Mouse (Mus musculus) urinary bladder, postnatal 14 days (tissue): Measurements from ENCODE around the gene Znhit6.
A peak's percentile ranks its signal among the peaks of the same experiment; 100 is the strongest.

ENCODE experiments used
- DNase-seq: peaks from one replicate; pipeline ENCODE4 v3.0.0; 2021; ENCODE audit warnings: low spot score

Gene Znhit6

DNA sequence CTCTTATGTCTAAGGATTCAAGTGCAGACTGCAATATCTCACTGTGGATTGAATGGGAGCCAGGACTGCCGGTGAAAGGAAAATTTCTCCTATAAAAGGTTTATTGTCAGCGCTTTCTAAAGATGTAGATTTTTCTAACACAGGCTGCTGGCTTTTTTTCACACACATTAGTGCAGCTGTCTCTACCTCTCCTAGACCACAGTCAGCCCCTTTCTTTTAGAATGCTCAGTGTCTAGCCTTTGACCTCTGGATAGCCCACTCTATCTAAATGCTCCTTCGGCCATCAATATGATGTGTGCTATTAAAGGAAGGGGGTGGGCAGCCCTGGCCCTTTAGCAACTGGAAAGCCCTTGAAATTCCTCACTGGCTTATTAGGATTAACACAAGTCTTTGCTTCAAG is 70.0 kb downstream of the Znhit6 start:
- DNase-seq = no peak

DNA sequence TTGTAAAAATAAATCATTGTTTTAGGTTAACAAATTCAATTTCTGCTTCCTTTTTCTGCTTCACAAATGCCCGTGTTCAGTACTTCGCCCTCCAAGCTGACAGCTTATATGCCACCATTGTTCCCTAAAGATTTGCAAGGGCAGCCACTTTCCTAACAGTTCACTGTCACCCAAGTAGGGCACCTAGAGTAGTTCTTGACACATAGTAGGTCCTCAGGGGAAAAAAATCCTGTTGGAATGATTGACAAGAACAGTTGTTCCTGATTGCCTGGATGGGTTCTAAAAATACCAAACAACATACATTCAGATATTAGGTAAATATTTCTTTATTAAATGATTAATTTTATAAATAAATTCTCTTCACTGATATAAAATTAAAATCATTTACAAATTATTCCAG is 70.7 kb downstream of the Znhit6 start:
- DNase-seq = no peak

- DNase-seq = no peak
These were observed 71.4 kb downstream of the Znhit6 start for GRCm38 (mm10) chr3:145647416-145647815.

DNA sequence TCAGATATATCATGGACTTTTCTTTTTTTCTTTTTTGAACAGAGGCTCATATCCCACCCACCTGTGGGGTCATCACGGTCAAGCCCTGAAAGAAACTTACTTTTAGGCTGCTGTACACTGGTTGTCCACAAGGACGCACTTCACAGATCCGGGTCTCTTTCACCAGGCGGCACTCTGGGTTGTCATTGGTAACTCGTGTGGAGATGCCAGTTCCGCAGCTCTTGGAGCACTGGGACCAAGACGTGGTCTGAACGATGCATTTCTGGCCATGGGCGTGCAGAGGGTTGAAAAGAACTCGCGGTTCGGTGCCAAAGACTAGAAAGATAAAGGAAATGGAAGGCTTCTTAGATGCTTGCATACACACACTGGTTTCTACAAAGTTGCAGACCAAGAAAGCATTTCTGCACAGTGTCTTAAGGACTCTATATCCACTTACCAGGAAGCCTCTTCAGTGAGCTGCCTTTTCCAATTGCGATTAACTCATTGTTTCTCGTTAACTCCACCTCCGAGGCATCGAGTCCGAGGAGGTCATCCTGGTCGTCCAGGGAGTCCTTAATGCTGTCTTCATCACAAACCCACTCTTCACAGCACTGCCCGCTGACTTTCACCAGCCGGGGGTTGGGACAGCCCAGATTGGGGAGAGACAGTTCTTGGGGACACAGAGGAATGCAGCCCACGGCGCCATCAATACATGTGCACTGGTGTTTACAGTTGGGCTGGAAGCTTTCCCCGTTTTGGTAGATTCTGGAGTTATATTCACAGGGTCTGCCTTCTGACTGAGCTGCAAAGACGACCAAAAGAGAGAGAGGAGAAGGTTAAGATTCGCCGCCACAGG is 72.3 kb downstream of the Znhit6 start:
- no peak for DNase-seq

- DNase-seq = peak; percentile 70
These were observed 73.2 kb downstream of the Znhit6 start for GRCm38 (mm10) chr3:145648991-145649851.

GRCm38 (mm10) chr3:145649852-145650202 is 73.8 kb downstream of the Znhit6 start, which contains the start of gene Ccn1:
Gene Ccn1 (minus strand): TSS chr3:145649981.
- peak; percentile 84 for DNase-seq

- peak; percentile 44 for DNase-seq
These were observed 74.5 kb downstream of the Znhit6 start for GRCm38 (mm10) chr3:145650298-145651011.

GRCm38 (mm10) chr3:145651029-145651977 is 75.3 kb downstream of the Znhit6 start:
- no peak for DNase-seq

GRCm38 (mm10) chr3:145651978-145652321 is 75.9 kb downstream of the Znhit6 start:
- DNase-seq = no peak

DNA sequence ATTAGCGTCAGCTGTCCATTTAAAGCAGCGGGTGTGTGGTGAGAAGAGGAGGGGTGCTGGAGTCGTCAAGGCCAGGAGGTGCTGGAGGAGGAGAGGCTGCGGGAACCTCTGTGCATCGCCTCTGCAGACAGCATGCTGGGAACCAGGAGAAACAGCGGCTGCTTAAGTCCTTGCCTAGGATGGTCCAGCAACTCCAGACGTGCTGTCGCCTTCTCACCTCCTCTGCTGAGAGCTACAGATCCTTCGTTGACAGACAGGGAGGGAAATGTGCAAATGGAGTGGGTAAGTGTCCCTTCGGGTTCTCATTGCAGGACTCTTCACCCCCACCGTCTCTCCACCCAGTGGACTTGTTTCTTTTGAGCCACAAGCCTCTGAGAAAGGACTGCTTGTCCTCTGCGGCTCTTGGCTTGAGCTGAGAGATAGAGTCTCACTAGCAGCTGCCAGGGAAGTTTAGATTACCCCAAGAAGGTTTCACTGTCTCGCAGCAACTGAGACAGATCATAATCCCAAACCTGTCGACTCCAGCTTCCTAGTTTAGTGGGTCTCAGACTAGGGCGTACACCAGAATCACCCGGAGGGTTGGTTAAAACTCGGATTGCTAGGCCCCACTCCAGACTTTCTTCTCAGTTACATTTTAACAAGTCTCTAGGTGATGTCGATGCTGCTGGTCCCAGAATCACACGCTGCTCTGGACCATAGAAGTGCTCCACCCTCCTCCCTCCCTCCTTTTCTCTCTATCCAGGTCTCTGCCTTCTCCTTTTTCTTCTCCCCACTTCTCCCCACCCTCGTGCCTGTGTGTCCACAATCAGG is 76.5 kb downstream of the Znhit6 start:
- no peak for DNase-seq

- DNase-seq = peak; percentile 83
These were observed 77.4 kb downstream of the Znhit6 start for GRCm38 (mm10) chr3:145653191-145653940.

DNA sequence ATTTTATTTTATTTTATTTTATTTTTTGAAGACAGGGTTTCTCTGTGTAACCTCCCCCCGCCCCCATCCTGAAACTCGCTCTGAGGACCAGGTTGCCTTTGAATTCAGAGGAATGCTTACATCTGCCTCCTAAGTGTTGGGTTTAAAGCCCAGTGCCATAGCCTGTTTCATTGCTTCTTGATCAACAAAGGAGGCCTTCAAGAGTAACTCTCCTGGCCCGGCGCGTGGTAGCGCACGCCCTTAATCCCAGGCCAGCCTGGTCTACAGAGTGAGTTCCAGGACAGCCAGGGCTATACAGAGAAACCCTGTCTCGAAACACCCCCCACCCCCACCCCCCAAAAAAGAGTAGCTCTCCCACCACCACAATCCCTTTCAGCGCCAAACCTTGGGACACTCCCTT is 78.0 kb downstream of the Znhit6 start:
- no peak for DNase-seq
